17 mouse cellular contexts compared by ENCODE assay signal in genomic region chr1:43565260-43565659, GRCm38 (mm10).
"Had no signal": no experiment of that assay in that cellular context is flagged by ENCODE, and none has a peak within 500 bp of the region (broad histone marks: within the 10 kb centered on the region; RNA-seq: fewer than 3 reads in every experiment).

No protein-coding gene starts in this region.

- H3K4me1 ChIP-seq: midbrain, embryonic 12.5 days; neural tube, embryonic 12.5 days; neural tube, embryonic 15.5 days had no signal

- H3K27ac ChIP-seq: left cerebral cortex, adult 2 months; lung, embryonic 15.5 days; midbrain, embryonic 12.5 days; midbrain, embryonic 15.5 days; neural tube, embryonic 12.5 days; neural tube, embryonic 15.5 days had no signal

- H3K4me3 ChIP-seq: left cerebral cortex, adult 2 months; lung, embryonic 15.5 days; midbrain, embryonic 12.5 days; midbrain, embryonic 15.5 days; neural tube, embryonic 12.5 days; neural tube, embryonic 15.5 days had no signal

- DNase-seq: kidney, adult 2 months; kidney, postnatal 10 days; kidney, postnatal 36 days; layer of hippocampus, postnatal 36 days; lung, adult 18-20 months; lung, postnatal 14 days; lung, postnatal 4 days; thymus, adult 2 months; thymus, postnatal 14 days; thymus, postnatal 4 days had no signal

- H3K9ac ChIP-seq: lung, embryonic 15.5 days; midbrain, embryonic 12.5 days; midbrain, embryonic 15.5 days; neural tube, embryonic 12.5 days; neural tube, embryonic 15.5 days had no signal

- H3K4me2 ChIP-seq: lung, embryonic 15.5 days; midbrain, embryonic 12.5 days; midbrain, embryonic 15.5 days; neural tube, embryonic 12.5 days; neural tube, embryonic 15.5 days had no signal

- H3K27me3 ChIP-seq: lung, embryonic 15.5 days; midbrain, embryonic 12.5 days; midbrain, embryonic 15.5 days; neural tube, embryonic 12.5 days; neural tube, embryonic 15.5 days had no signal

- ATAC-seq: intestine, postnatal 0 days; midbrain, embryonic 15.5 days had no signal

- H3K9me3 ChIP-seq: lung, embryonic 15.5 days; midbrain, embryonic 12.5 days; midbrain, embryonic 15.5 days; neural tube, embryonic 12.5 days; neural tube, embryonic 15.5 days had no signal

- H3K36me3 ChIP-seq: midbrain, embryonic 15.5 days had no signal
